Mouse (Mus musculus) granulocyte monocyte progenitor cell, adult 5-6 weeks (primary cell): ENCODE measurements around the gene Yif1a. TPM values are rescaled to one million over a fixed set of nuclear protein-coding genes. Genes with fewer than 3 reads are reported as not detected.
A peak's percentile ranks its signal among the peaks of the same experiment; 100 is the strongest.

Experiments
- ATAC-seq: replicated peaks from 2 replicates; pipeline ENCODE4 v1.8.0; 2016; ENCODE audit warnings: mild to moderate bottlenecking, moderate TSS enrichment, inconsistent platforms; ENCODE audit not compliant: poor library complexity, severe bottlenecking
- total RNA-seq, 2 experiments: library from RNA; stranded (forward) in 1 of 2; stranded (reverse) in 1 of 2; fragments of 200-712, 200-1000 nt in 1 of 2; fragments of >200 nt in 1 of 2; fragmentation: Nextera tagmentation in 1 of 2; gene quantifications; 2 replicates each; pipeline ENCODE4 v1.2.3; 2014 to 2017

Gene Yif1a
- 37.3 and 51.9 TPM in 2 replicates for total RNA-seq (2014; fragmentation: Nextera tagmentation)
- total RNA-seq (2017), result 14.6 and 17.2 TPM in 2 replicates

DNA sequence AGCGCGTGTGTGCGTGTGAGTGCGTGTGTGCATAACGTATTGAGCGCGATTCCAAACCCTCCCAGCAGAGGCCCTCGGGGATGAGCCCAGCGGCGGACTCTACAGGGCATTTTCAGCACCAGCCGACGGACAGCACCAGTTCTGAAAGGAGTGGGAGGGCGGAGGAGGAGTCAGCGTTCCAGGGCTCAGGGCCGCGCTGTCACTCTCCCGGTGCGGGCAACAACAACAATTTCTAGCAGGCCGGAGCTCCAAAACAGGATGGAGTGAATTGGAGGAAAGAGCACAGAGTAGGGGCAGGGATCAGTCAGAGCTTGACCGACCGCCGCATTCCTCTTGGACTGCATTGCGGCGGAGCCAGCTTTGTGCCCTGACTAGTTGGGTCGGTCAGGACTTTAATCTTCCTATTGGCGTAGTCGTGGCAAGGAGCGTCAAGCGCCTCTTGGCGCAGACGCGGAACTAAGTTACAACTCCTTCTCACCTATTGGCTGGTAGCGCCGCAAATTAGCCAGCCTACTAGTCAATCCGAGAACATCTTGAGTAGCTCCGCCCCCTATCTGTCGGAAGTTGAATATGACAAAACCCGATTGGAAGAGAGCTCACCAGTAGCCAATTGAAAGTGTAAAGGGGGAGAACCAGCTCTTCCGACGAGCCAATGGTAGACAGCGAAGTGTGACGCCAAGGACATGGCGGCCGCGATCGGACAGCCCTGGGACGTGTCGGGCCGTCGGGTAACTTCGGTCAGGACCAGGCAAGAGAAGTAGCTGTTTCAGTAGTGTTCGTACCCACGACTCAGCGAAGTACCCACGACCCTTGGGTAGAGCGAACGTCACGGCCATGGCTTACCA, at the start of gene Yif1a:
Gene Yif1a (plus strand): TSS at position 655 of the 845 bp plus-strand sequence.
- ATAC-seq, result peak; percentile 86

DNA sequence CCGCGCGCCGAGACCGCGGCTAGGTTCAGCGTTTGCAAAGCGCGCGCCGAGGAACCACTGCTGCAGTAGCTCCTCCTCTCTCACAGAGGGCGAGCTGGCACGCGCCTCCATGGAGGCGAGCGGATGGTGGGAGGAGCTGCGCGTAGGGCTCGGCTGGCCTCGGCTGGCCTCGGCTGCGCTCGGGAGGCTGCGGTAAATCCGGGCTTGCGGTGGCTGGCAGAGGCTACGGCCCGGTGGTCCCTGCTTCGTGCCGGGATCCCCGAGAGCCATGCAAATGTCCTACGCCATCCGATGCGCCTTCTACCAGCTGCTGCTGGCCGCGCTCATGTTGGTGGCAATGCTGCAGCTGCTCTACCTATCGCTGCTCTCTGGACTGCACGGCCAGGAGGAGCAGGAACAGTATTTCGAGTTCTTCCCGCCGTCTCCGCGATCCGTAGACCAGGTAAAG, 49.6 kb upstream of the Yif1a start, which contains the start of the genes B4gat1 and AC124502.3:
Gene B4gat1 (plus strand): TSS at position 118 of the 448 bp plus-strand sequence.
Gene AC124502.3 (plus strand): TSS at position 183 of the 448 bp plus-strand sequence.
- peak; percentile 81 for ATAC-seq

DNA sequence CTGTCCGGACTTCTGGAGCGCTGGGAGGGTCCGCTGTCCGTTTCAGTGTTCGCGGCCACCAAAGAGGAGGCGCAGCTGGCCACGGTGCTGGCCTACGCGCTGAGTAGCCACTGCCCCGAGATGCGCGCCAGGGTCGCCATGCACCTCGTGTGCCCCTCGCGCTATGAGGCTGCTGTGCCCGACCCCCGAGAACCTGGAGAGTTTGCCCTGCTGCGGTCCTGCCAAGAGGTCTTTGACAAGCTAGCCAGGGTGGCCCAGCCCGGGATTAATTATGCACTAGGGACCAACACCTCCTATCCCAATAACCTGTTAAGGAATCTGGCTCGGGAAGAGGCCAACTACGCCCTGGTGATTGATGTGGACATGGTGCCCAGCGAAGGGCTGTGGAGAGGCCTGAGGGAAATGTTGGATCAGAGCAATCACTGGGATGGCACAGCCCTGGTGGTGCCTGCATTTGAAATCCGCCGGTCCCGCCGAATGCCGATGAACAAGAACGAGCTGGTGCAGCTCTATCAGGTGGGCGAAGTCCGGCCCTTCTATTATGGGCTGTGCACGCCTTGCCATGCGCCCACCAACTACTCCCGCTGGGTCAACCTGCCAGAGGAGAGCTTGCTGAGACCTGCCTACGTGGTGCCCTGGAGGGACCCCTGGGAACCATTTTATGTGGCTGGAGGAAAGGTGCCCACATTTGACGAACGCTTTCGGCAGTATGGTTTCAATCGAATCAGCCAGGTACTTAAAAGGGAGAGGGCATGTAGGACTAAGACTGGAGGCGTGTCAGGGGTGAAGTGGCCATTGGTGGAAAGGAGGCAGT, 48.8 kb upstream of the Yif1a start:
- ATAC-seq, result no peak

DNA sequence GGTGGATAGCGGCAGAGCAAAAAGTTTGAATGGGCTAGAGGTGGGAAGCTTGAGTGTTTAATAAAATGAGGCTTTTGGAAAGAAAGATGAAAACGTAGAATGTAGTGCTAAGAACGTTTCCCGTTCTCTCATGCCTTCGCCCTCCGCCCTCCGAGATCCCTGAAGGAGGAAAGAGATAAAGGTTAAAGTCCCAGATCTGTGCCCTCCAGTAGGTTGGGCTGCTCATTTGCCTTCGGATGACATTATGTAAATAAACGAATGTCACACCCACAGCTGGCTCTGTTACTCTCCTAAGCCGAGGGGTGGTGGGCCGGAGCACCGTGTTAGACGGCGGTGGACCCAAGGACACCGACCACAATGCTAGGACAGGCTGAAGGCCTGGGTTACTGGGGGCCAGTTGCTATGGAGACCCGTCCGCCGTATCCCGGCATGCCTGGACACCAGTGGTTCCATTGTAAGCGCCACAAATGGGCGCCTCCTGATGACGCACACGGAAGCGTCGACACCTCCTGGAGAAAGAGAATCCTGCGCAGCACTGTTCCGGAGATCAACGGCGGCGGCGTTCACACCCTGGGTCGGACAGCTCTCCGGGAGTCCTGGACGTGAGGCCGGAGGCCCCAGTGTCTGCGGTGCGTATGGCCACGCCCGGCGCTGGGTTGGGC, 47.3 kb upstream of the Yif1a start, which contains the start of gene Brms1:
Gene Brms1 (plus strand): TSS at position 493 of the 662 bp plus-strand sequence.
- ATAC-seq, result peak; percentile 83

DNA sequence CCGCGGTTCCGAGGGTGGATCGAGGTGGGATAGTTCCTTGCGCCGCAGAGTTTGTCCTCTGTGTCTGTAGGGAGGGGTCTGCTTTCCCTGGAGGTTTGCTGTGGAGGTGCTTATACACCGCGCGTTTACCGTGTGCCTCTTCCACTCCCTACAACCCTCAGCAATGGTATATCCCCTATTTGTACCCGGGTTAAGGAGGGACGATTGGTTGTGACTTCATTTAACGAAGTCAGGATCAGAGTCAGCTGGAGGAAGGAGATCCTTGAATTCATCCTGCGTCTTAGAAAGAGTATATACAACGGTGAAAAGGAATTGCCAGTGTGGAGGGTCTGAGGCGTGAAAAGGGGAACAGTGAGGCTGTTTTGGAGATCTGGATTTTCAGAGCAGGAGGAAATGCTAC, 46.8 kb upstream of the Yif1a start:
- no peak for ATAC-seq

DNA sequence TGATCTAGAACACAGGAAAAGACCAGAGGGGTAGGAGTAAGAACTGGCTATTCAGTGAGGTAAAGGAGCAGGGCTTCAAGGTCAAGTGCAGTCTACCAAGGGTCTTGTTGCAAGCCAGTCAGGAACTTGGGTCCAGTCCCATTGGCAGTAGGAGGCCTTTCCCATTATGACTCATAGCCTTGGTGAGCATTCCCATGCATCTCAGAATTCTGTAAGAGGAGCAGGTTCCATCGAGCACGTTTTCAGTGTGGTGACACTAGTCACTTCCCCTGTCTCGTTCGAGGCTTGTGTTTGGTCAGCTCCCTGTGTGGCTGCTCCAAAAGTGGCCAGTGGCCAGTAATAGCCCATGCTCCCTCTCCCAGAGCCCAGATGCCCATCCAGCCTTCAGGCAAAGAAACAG, 42.8 kb upstream of the Yif1a start:
- ATAC-seq, result no peak

DNA sequence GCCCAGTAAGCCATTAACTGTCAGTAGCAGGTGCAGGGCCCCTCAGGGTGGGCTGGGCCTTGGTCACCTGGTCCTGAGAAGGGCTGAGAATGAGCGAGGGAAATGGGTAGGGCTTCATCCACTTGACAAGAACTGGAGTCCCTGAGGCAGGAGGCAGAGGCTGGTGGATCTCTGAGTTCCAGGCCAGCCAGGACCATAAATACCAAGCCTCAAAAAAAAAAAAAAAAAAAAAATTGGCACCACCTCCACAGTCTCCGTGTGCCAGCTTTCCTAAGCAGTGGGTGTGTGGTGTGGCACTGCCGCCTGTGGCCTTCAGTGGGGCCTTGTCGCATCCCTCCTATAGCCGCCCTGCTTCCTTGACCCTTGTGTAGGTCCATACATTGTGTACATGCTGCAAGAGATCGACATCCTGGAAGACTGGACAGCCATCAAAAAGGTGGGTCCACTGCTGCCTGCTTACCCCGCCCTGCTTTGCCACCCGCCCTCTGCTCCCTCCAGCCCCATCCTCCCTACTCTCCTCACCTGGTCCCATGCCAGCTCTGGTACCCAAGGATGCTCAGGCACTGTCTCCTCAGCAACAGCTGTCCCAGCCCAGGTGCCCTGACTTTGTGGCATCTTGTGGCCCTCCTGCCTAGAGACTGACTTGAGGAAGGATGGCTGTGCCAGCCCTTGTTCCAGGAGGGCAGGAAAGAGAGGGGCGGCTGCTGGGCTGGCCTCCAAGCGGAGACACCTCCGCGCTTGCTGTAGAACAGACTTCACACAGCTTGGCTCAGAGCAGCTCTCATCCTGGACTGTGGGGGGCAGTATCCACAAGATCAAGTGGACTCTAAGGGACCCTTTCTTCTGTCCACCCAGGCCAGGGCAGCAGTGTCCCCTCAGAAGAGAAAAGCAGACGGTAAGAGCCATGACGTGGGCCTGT, 39.9 kb upstream of the Yif1a start:
- no peak for ATAC-seq

DNA sequence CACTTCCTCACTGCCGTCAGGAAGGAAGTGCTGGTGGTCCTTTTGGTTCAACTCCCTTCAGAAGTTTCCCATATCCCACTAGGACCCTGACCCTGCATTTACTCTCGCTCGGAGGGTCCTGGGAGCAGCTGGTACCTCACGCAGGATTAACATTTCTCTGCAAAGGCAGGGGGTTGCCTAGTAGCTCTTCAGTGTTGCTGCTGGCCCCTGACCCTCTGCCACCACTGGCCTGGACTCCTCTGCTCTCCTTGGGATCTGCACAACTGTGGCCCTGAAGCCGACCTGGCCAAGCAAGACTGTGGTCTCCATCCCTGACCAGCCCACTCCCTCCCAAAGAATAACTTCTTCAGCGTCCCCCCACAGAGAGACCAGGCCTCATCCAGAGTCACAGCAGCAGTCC, 39.0 kb upstream of the Yif1a start:
- ATAC-seq, result no peak

DNA sequence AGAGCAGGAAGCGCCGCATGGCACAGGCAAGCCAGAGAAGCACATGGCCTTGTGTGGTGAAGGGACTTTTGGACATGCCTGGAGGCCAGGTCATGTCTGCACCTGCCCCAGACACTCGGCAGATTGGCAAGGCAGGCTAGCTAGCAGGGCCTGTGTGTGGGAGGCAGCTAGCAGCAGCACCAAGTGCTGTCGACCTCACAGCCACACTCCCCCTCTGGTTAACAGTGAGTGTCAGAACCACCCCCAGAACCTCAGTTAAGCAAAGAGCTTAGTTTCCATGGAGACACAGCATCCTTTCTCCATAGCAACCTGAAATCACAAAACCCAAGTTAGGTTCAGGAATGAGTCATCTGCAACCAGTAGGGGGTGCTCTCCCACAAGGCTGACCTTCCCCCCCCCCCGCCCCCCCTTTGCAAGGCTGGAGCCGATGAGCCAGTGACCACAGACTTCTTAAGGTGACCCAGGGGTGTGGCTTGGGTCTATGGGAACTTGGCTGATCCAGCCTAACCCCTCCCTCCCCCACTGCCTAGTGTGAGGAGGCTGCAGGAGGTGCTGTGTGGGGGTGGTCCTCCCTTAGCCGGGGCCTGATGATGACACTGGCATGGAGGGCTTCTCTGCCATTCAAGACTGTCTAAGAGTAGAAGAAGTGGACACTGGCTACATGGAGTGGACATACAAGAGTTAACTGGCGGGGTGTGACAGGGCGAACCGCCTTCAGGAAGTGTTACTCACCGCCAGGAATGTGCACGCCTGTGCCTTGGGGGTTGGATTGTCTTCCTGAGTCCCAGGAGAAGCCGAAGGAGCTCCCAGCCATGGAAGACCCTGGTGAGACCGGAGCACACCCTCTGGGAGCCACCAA, 38.1 kb upstream of the Yif1a start, which contains the start of gene Rin1:
Gene Rin1 (plus strand): TSS at position 435 of the 859 bp plus-strand sequence.
- peak; percentile 10; the same call in 1 of the 2 replicates for ATAC-seq

DNA sequence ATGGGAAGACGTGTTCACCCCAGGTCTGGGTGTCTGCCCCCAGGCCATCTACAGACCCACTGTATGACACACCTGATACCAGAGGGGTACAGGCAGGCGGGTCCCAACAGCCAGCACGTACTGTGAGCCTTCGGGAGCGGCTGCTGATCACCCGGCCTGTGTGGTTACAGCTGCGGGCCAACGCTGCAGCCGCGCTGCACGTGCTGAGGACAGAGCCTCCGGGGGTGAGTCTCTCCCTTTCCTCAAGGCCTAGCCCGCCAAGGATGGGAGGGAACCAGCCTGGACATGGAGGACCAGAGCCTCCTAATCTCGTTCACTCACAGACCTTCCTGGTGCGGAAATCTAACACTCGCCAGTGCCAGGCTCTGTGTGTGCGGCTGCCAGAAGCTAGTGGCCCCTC, 37.3 kb upstream of the Yif1a start:
- no peak; the same call in 1 of the 2 replicates for ATAC-seq

DNA sequence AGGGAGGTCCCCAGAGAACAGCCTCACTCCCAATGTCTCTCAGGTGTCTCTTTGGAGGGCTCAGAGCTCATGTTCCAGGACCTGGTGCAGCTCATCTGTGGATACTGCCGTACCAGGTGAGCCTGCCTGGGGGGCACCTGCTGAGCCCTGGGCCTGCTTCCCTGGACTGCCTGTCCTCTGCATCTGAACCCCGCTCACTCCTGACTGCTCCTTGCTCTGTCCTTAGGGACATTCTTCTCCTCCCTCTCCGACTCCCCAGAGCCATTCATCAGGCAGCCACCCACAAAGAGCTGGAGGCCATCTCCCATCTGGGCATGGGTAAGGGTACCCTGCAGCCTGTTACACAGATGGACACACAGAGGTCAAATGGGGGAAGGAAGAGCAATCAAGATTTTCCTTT, 36.8 kb upstream of the Yif1a start:
- ATAC-seq, result no peak

DNA sequence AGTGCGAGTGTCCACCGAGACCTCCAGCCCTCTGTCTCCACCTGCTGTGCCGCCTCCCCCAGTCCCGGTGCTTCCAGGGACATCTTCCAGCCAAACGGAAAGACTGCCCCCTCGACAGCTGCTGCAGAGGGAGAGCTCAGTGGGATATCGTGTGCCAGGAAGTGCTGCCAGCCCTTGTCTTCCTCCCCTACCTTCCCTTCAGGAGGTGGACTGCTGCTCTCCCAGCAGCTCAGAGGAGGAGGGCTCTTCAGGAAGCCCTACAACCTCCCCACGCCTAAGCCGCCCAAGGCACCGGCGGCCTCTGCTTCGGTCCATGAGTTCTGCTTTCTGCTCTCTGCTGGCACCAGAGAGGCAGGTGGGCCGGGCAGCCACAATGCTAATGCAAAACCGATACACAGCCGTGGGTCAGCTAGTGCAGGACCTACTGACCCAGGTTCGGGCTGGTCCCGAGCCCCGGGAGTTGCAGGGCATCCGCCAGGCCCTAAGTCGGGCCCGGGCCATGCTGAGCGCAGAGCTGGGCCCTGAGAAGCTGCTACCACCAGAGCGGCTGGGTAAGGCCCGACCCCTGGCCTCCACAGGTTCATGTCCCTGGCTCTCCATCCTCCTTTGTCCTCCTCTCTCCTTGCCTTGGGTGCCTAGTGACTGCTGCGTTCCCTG, 36.0 kb upstream of the Yif1a start:
- no peak for ATAC-seq

DNA sequence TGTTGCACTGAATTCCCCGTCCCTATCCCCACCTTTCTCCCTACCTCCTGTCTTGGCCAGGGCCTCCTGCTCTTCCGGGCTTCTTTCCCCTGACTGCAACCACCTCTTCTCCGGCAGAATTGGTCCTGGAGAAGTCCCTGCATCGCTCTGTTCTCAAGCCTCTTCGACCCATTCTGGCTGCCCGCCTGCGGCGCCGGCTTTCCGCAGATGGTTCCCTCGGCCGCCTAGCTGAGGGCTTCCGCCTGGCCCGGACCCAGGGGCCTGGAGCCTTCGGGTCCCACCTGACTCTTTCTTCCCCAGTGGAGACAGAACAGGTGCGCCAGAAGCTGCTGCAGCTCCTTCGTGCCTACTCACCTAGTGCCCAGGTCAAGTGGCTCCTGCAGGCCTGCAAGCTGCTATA, 35.5 kb upstream of the Yif1a start:
- no peak for ATAC-seq

DNA sequence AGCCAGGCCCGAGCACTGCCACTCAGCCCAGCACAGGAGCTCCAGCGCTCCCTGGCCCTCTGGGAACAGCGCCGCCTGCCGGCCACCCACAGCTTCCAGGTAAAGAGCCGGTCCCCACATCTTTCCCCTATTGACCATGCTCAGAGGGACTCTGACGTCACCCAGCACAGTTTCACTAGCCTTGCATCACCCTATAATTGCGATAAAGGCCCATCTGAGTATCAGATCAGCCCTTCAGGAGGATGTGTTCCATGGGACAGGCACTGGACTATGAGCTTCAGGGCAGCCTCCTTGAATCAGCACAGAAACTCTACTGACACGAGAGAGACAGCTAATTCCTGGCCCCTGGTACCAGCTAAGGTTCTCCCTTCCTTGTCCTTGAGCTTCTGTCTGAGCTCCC, 34.4 kb upstream of the Yif1a start:
- peak; percentile 60 for ATAC-seq

DNA sequence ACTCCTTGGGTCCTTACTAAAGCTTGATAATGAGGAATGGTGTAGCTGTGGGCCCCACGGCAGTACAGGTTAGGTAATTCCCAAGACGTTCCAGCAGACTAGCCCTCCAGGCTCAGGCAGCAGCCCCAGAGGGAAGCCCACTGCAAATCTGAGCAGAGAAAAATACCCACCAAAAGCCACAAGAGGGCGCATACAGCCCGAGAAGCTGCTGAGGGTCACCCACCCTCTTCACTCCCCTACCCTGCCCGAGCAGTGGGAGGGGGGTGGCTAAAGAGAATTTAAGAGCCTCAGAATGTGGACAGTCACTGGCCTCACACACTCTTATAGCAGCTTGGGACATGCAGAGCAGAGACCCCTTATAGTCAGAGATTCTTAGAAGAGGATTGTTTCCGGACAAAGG, 32.1 kb upstream of the Yif1a start:
- peak; percentile 33; the same call in 1 of the 2 replicates for ATAC-seq

DNA sequence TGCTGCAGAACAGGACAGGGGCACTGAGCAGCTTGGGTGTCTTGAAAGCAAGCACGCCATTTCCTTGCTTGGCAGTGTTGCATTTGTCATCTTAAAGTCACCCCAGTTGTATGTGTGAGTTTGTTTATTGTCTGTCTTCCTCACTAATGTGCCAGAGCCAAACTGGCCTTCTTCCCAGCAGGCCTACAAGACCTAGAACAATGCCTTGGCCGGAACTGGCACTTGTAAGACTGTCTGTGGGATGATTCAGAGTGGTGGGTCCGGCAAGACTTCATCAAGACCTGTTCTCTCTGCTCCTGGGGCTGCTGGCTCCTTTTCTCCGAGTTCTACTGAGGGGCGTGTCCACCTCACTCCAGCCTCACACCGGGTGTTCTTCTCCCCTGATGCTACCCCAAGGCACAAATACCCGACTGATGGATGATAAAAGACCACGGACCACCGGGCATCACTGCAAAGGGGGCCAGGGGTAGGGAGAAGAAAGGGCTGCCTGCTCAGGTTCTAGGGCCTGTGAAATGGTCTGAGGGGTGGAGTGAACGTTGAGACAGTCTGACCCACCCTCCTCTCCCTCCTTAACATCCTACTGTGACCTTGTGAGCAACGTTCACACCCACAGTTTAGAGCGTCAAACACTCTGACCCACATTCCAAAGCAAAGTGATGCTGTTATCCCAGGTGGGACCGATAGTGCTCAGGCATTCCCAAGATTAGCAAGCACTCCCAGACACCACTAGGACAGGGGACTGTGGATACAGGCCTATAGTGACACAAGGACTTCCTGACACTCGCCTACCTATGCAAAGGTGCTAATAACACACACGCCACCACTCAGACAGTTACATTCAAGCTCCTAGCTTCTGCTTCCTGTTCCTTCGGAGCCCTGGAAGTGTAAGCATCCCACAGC, 30.2 kb upstream of the Yif1a start:
- no peak for ATAC-seq
